Mouse (Mus musculus) kidney, adult 2 months (tissue): ENCODE results near the gene Mafg.

Experiments
- CTCF ChIP-seq: fragments of 200-500 bp; conservative IDR thresholded peaks from 2 replicates; pipeline ENCODE4 v1.5.1; 2011; ENCODE audit warnings: low read depth, mild to moderate bottlenecking, control low read depth, low read length, moderate library complexity, mixed read lengths; ENCODE audit not compliant: insufficient read depth, insufficient read length
- POLR2A ChIP-seq: fragments of 200-500 bp; IDR thresholded peaks from one replicate; pipeline ENCODE4 v1.6.1; 2011; ENCODE audit warnings: low read depth, low read length, control low read depth

- TF ChIP-seq POLR2A, result no peak
- no peak for TF ChIP-seq CTCF
These were observed 43.6 kb upstream of the Mafg start for GRCm38 (mm10) chr11:120676951-120677350.
